Mouse (Mus musculus) lung, adult 18-20 months (tissue): ENCODE results near the gene Efna3.

Source experiments
- DNase-seq, 2 experiments: peaks; one replicate each; pipeline ENCODE4 v3.0.0; 2022; ENCODE audit warnings: mixed read lengths in 2 of 2

Efna3 gene

GRCm38 (mm10) chr3:89337721-89338578 lies 15.2 kb upstream of the Efna3 start, which contains the start of gene Efna4:
Gene Efna4 (minus strand): TSS chr3:89338028.
- DNase-seq = peak; percentile 49 to 60

GRCm38 (mm10) chr3:89337062-89337720 lies 14.4 kb upstream of the Efna3 start:
- no peak for DNase-seq

GRCm38 (mm10) chr3:89336529-89336928 lies 13.8 kb upstream of the Efna3 start:
- no peak for DNase-seq

GRCm38 (mm10) chr3:89333053-89333452 lies 10.3 kb upstream of the Efna3 start:
- no peak for DNase-seq

GRCm38 (mm10) chr3:89332476-89332875 lies 9.7 kb upstream of the Efna3 start:
- DNase-seq = no peak

GRCm38 (mm10) chr3:89332013-89332412 lies 9.2 kb upstream of the Efna3 start:
- no peak for DNase-seq

GRCm38 (mm10) chr3:89331561-89331960 lies 8.8 kb upstream of the Efna3 start:
- no peak for DNase-seq

GRCm38 (mm10) chr3:89330948-89331347 lies 8.2 kb upstream of the Efna3 start:
- DNase-seq = peak; percentile 34 to 65

- DNase-seq = no peak
Observed at GRCm38 (mm10) chr3:89330346-89330745, 7.6 kb upstream of the Efna3 start.

GRCm38 (mm10) chr3:89328623-89329022 lies 5.9 kb upstream of the Efna3 start:
- DNase-seq = no peak

- DNase-seq = no peak
Observed at GRCm38 (mm10) chr3:89327371-89327870, 4.7 kb upstream of the Efna3 start.

- no peak for DNase-seq
Observed at GRCm38 (mm10) chr3:89325882-89326281, 3.1 kb upstream of the Efna3 start.

GRCm38 (mm10) chr3:89322131-89322500 lies 649 bp downstream of the Efna3 start:
- no peak for DNase-seq

- peak in 1 of 2 experiments; percentile 23 for DNase-seq
Observed at GRCm38 (mm10) chr3:89321183-89322130, 1.3 kb downstream of the Efna3 start.

GRCm38 (mm10) chr3:89320581-89321182 lies 2.1 kb downstream of the Efna3 start:
- peak in 1 of 2 experiments; percentile 21 for DNase-seq

- no peak for DNase-seq
Observed at GRCm38 (mm10) chr3:89319591-89320350, 3.0 kb downstream of the Efna3 start.

GRCm38 (mm10) chr3:89318971-89319590 lies 3.7 kb downstream of the Efna3 start:
- no peak for DNase-seq

- no peak for DNase-seq
Observed at GRCm38 (mm10) chr3:89318316-89318715, 4.4 kb downstream of the Efna3 start.

GRCm38 (mm10) chr3:89317246-89317645 lies 5.5 kb downstream of the Efna3 start:
- DNase-seq = no peak

- DNase-seq = peak; percentile 86 to 90
Observed at GRCm38 (mm10) chr3:89316833-89317232, 5.9 kb downstream of the Efna3 start.
